Mouse (Mus musculus) neural tube, embryonic 12.5 days (tissue): ENCODE data around the gene Pxylp1. TPM values are rescaled to one million over a fixed set of nuclear protein-coding genes. Genes with fewer than 3 reads are reported as not detected.

Experiments used
- ATAC-seq: fragments of 200-750 bp; cut with Nextera tagmentation; 2 replicates; pipeline ENCODE4 v1.8.0; 2017; ENCODE audit warnings: low read depth, mild to moderate bottlenecking, moderate TSS enrichment, moderate library complexity; ENCODE audit not compliant: low FRiP score
- H3K27ac ChIP-seq: fragments of 300-500 bp; sonication (generic); 2 replicates; pipeline ENCODE4 v1.5.1; 2016
- H3K27me3 ChIP-seq: fragments of 300-500 bp; sonication (generic); replicated peaks from 2 replicates; pipeline ENCODE4 v1.6.1; 2016; ENCODE audit warnings: mild to moderate bottlenecking
- H3K36me3 ChIP-seq: fragments of 300-500 bp; sonication (generic); 2 replicates; pipeline ENCODE4 v1.6.1; 2016; ENCODE audit warnings: mild to moderate bottlenecking
- H3K4me1 ChIP-seq: fragments of 300-500 bp; sonication (generic); 2 replicates; pipeline ENCODE4 v1.6.1; 2016
- H3K4me2 ChIP-seq: fragments of 300-500 bp; sonication (generic); replicated peaks from 2 replicates; pipeline ENCODE4 v1.6.1; 2016; ENCODE audit warnings: mild to moderate bottlenecking
- H3K4me3 ChIP-seq: fragments of 300-500 bp; sonication (generic); 2 replicates; pipeline ENCODE4 v1.5.1; 2016
- H3K9ac ChIP-seq: fragments of 300-500 bp; sonication (generic); 2 replicates; pipeline ENCODE4 v1.6.1; 2016; ENCODE audit warnings: mild to moderate bottlenecking
- H3K9me3 ChIP-seq: fragments of 300-500 bp; sonication (generic); 2 replicates; pipeline ENCODE4 v1.6.1; 2016; ENCODE audit warnings: mild to moderate bottlenecking
- WGBS: fragments of 180-500 bp; shearing (Covaris S2); methylation state at CpG from one replicate; pipeline ENCODE4 v1.1.7; 2016; 5-methylcytosine and 5-hydroxymethylcytosine counted together
- polyA plus RNA-seq: library from polyadenylated mRNA; unstranded; fragments of >200 nt; fragmentation: Nextera tagmentation; extraction: Ambion mirVana; gene quantifications from 2 replicates; pipeline ENCODE4 v1.2.1, GENCODE M21; 2016

The Pxylp1 gene
- polyA plus RNA-seq, 1 experiment from 2014 or later, result 41.2 TPM

DNA sequence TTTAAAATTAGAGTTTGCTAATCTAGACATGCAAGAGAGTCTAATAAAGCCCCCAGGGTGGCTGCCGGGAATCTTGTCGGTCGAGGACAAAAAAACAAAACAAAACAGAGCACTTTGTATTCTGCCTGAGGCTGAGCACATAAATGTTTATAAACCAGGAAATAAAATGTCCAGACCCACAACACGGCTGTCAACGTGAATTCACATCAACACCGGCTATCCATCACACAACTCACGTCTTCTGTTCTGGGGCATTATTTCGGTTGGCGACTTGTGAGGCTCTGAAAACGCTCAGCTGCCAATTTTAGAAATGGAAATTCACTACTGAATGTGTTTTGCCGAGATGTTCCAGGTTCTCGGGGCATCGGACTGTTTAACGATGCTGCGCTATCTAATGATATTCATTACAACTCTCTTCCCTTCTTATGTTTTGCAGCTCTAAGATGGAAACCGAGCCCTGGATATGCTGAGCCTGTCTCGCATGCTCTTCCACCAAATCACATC lies 61.6 kb downstream of the Pxylp1 start:
- H3K9ac ChIP-seq, result no peak overlapping the region
- H3K27me3 ChIP-seq, result no peaks in the 10 kb centered on the region
- no peaks in the 10 kb centered on the region for H3K9me3 ChIP-seq
- WGBS, result 67% methylated on average over 17 of the region's 17 CpGs
- H3K27ac ChIP-seq, result no peak overlapping the region
- H3K4me1 ChIP-seq, result peaks cover 12% of the 10 kb centered on the region
- H3K36me3 ChIP-seq, result peaks cover 2% of the 10 kb centered on the region; the same call in 1 of the 2 replicates
- no peak overlapping the region for H3K4me2 ChIP-seq
- no peak overlapping the region for H3K4me3 ChIP-seq
- no peak for ATAC-seq

- no peaks in the 10 kb centered on the region for H3K9me3 ChIP-seq
- 67% methylated on average over 3 of the region's 3 CpGs for WGBS
These were observed 62.8 kb downstream of the Pxylp1 start for GRCm38 (mm10) chr9:96829682-96830081.

DNA sequence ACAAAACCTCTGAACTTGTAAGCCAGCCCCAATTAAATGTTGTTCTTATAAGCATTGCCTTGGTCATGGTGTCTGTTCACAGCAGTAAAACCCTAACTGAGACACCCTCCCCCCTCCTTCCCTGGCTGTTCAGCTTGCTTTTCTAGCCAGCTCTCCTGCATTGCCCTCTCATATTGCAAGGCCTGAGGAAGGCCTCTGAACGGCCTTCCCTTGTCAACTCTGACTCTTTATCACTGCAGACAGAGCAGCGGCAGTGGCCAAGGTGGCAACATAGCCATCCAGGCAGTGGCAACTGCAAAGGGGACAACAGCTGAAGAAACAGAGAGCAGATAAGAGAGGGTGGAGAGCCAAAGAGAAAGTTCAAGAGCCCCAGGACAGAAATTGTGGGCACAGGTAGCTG lies 64.4 kb downstream of the Pxylp1 start:
- no peak for ATAC-seq
- Histone ChIP-seq H3K4me2 (no peak overlapping the region), H3K9me3 (no peaks in the 10 kb centered on the region), H3K27me3 (no peaks in the 10 kb centered on the region), H3K9ac (no peak overlapping the region), H3K27ac (no peak overlapping the region), H3K4me3 (no peak overlapping the region), H3K36me3 (peaks cover 15% of the 10 kb centered on the region), H3K4me1 (peaks cover 8% of the 10 kb centered on the region)
- WGBS, result 64% methylated on average over 2 of the region's 2 CpGs

More at GRCm38 (mm10) chr9:96829682-96830081, 62.8 kb downstream of the Pxylp1 start:
- Histone ChIP-seq H3K9ac (no peak overlapping the region), H3K4me3 (no peak overlapping the region), H3K36me3 (peaks cover 11% of the 10 kb centered on the region), H3K27ac (no peak overlapping the region), H3K27me3 (no peaks in the 10 kb centered on the region), H3K4me1 (peaks cover 12% of the 10 kb centered on the region), H3K4me2 (no peak overlapping the region)
- no peak for ATAC-seq

GRCm38 (mm10) chr9:96827002-96827785 lies 65.3 kb downstream of the Pxylp1 start:
- 83% methylated on average over 12 of the region's 12 CpGs for WGBS
- no peak overlapping the region for H3K4me2 ChIP-seq
- H3K9ac ChIP-seq, result no peak overlapping the region
- H3K4me1 ChIP-seq, result no peaks in the 10 kb centered on the region
- no peak for ATAC-seq
- H3K27ac ChIP-seq, result no peak overlapping the region
- no peaks in the 10 kb centered on the region for H3K9me3 ChIP-seq
- peaks cover 15% of the 10 kb centered on the region for H3K36me3 ChIP-seq
- H3K4me3 ChIP-seq, result no peak overlapping the region
- no peaks in the 10 kb centered on the region for H3K27me3 ChIP-seq

GRCm38 (mm10) chr9:96824857-96825256 lies 67.6 kb downstream of the Pxylp1 start:
- H3K4me2 ChIP-seq, result no peak overlapping the region
- H3K4me3 ChIP-seq, result no peak overlapping the region
- no peaks in the 10 kb centered on the region for H3K27me3 ChIP-seq
- H3K27ac ChIP-seq, result no peak overlapping the region
- no peaks in the 10 kb centered on the region for H3K9me3 ChIP-seq
- no peak for ATAC-seq
- no peaks in the 10 kb centered on the region for H3K4me1 ChIP-seq
- peaks cover 15% of the 10 kb centered on the region for H3K36me3 ChIP-seq
- 93% methylated on average over 18 of the region's 18 CpGs for WGBS
- H3K9ac ChIP-seq, result no peak overlapping the region

GRCm38 (mm10) chr9:96824026-96824425 lies 68.4 kb downstream of the Pxylp1 start:
- Histone ChIP-seq H3K4me2 (no peak overlapping the region), H3K9ac (no peak overlapping the region), H3K27me3 (no peaks in the 10 kb centered on the region), H3K4me3 (no peak overlapping the region), H3K4me1 (no peaks in the 10 kb centered on the region), H3K9me3 (no peaks in the 10 kb centered on the region), H3K27ac (no peak overlapping the region), H3K36me3 (peaks cover 15% of the 10 kb centered on the region)
- 83% methylated on average over 12 of the region's 12 CpGs for WGBS
- ATAC-seq, result no peak

DNA sequence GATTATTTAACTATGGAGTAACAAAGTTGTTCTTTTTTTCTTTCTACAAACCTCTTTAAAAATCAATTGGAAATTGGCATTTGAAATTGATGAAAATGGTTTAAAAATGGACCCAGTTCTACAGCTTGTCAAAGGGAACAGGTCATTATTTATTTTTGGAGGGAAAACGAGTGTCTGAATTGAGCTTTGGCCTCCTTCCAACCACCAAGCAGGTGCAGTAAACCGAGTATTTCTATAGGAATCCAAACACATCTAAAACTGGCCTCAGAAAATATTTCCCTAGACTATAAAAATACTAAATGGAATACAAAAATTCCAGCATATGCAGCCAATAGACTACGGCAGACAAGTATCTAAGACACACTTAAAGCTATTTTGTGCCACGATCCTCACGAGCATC lies 68.9 kb downstream of the Pxylp1 start:
- Histone ChIP-seq H3K4me2 (no peak overlapping the region), H3K27me3 (no peaks in the 10 kb centered on the region), H3K36me3 (peaks cover 15% of the 10 kb centered on the region), H3K9me3 (no peaks in the 10 kb centered on the region), H3K9ac (no peak overlapping the region), H3K4me1 (no peaks in the 10 kb centered on the region), H3K4me3 (no peak overlapping the region), H3K27ac (no peak overlapping the region)
- ATAC-seq, result no peak
- 82% methylated on average over 5 of the region's 5 CpGs for WGBS

DNA sequence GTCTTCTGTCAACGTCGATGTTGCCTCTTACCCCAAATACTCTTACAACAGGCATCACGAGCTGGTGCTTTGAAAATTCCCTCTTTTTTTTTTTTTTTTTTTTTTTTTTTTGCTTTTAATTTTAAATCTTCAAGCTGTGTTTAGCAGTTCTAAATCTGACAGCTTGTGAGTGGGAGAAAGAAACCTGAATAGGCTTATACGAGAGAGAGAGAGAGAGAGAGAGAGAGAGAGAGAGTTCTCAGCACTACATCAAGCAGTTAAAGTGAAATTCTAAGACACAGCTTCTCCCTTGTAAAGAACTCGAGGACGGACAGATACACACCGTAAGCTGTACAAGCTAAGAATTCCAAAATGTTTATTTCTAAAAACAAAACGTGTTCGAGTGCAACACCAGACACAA lies 69.5 kb downstream of the Pxylp1 start:
- H3K4me2 ChIP-seq, result no peak overlapping the region
- no peaks in the 10 kb centered on the region for H3K9me3 ChIP-seq
- H3K9ac ChIP-seq, result no peak overlapping the region
- H3K4me3 ChIP-seq, result no peak overlapping the region
- H3K27me3 ChIP-seq, result no peaks in the 10 kb centered on the region
- peaks cover 15% of the 10 kb centered on the region for H3K36me3 ChIP-seq
- H3K27ac ChIP-seq, result no peak overlapping the region
- WGBS, result 88% methylated on average over 9 of the region's 9 CpGs
- H3K4me1 ChIP-seq, result no peaks in the 10 kb centered on the region
- ATAC-seq, result no peak

- Histone ChIP-seq H3K4me2 (no peak overlapping the region), H3K9ac (no peak overlapping the region), H3K27ac (no peak overlapping the region), H3K9me3 (no peaks in the 10 kb centered on the region), H3K27me3 (no peaks in the 10 kb centered on the region), H3K4me1 (no peaks in the 10 kb centered on the region), H3K36me3 (no peaks in the 10 kb centered on the region), H3K4me3 (no peak overlapping the region)
- peak; percentile 41 for ATAC-seq
- 68% methylated on average over 11 of the region's 11 CpGs for WGBS
These were observed 73.5 kb downstream of the Pxylp1 start for GRCm38 (mm10) chr9:96818822-96819481.

- H3K27ac ChIP-seq, result no peak overlapping the region
- H3K36me3 ChIP-seq, result no peaks in the 10 kb centered on the region
- WGBS, result 35% methylated on average over 7 of the region's 7 CpGs
- no peaks in the 10 kb centered on the region for H3K4me1 ChIP-seq
- no peaks in the 10 kb centered on the region for H3K9me3 ChIP-seq
- H3K27me3 ChIP-seq, result no peaks in the 10 kb centered on the region
- no peak overlapping the region for H3K4me2 ChIP-seq
- H3K9ac ChIP-seq, result no peak overlapping the region
- no peak overlapping the region for H3K4me3 ChIP-seq
- ATAC-seq, result peak; percentile 41; the same call in 1 of the 2 replicates
These were observed 74.2 kb downstream of the Pxylp1 start for GRCm38 (mm10) chr9:96818128-96818821.

- Histone ChIP-seq H3K27ac (no peak overlapping the region), H3K4me1 (no peaks in the 10 kb centered on the region), H3K4me3 (no peak overlapping the region), H3K36me3 (no peaks in the 10 kb centered on the region), H3K9me3 (no peaks in the 10 kb centered on the region), H3K9ac (no peak overlapping the region), H3K27me3 (no peaks in the 10 kb centered on the region), H3K4me2 (no peak overlapping the region)
- ATAC-seq, result no peak
- WGBS, result 65% methylated on average over 4 of the region's 4 CpGs
These were observed 80.5 kb downstream of the Pxylp1 start for GRCm38 (mm10) chr9:96811996-96812395.

- Histone ChIP-seq H3K4me1 (peaks cover 3% of the 10 kb centered on the region; the same call in 1 of the 2 replicates), H3K27ac (no peak overlapping the region), H3K4me3 (no peak overlapping the region), H3K4me2 (no peak overlapping the region), H3K36me3 (no peaks in the 10 kb centered on the region), H3K9ac (no peak overlapping the region), H3K27me3 (no peaks in the 10 kb centered on the region), H3K9me3 (no peaks in the 10 kb centered on the region)
- ATAC-seq, result no peak
- 44% methylated on average over 5 of the region's 5 CpGs for WGBS
These were observed 92.2 kb downstream of the Pxylp1 start for GRCm38 (mm10) chr9:96800131-96800825.
